Mouse (Mus musculus): ENCODE measurements around the gene Cutc. TPM values are rescaled to one million over a fixed set of nuclear protein-coding genes. Genes with fewer than 3 reads are reported as not detected.
A peak's percentile ranks its signal among the peaks of the same experiment; 100 is the strongest.

Cutc gene
- polyA plus RNA-seq, 1 experiment from 2014 or later = 18.5 TPM

DNA sequence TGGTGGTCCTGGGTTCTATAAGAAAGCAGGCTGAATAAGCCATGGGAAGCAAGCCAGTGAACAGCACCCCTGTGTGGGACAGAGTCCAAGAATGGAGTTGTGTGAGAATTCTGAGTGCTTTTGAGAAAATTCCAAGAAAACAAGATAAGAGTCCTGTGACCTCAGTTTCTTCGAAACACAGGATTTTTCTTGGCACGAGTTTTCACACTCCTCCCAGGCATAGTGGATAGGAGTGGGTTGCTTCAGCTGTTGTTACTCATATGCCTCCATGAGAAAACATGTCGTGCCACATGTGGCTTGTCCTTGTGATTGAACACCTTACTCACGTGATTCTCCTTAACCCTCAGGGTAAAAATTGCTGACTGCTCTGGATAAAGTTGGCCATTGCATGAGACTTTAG lies 4.9 kb upstream of the Cutc start:
- peaks cover 12% of the 10 kb centered on the region; the same call in 1 of the 2 replicates for H3K4me1 ChIP-seq (ENCODE audit: insufficient read depth, low read length)
- H3K27me3 ChIP-seq (ENCODE audit: insufficient read depth, low read length) = no peaks in the 10 kb centered on the region
- H3K4me2 ChIP-seq (replicated peaks; ENCODE audit: low read depth, low read length) = no peak overlapping the region
- WGBS = 84% methylated on average over 4 of the region's 4 CpGs
- no peak overlapping the region for H3K27ac ChIP-seq (ENCODE audit: low read length)
- H3K36me3 ChIP-seq (ENCODE audit: insufficient read depth, low read length) = peaks cover 52% of the 10 kb centered on the region
- no peak overlapping the region for H3K9ac ChIP-seq (replicated peaks; ENCODE audit: low read length)
- ATAC-seq (ENCODE audit: low FRiP score, low TSS enrichment) = no peak
- H3K9me3 ChIP-seq (ENCODE audit: low read length) = no peaks in the 10 kb centered on the region
- no peak overlapping the region for H3K4me3 ChIP-seq (ENCODE audit: low read length)

DNA sequence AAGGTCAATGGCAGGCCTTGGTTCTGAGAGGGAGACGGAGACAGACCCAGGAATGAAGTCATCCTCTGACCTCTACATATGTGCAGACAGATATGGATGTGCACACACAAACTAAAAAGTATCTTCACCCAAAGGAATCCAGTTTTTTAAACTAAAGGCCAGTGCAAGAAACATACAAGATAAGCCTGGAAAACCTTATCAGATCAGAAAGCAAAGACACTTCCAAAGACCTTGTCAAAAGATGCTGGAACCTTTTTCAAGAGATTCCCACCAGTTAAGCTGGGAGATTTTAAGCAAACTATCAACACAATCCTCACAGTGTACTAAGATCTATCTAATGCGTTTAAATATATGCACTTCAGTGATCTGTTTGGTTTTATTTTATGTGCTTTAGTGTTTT lies 2.8 kb upstream of the Cutc start:
- Histone ChIP-seq H3K36me3 (ENCODE audit: insufficient read depth, low read length) (peaks cover 42% of the 10 kb centered on the region), H3K4me3 (ENCODE audit: low read length) (no peak overlapping the region), H3K4me2 (replicated peaks; ENCODE audit: low read depth, low read length) (no peak overlapping the region), H3K4me1 (ENCODE audit: insufficient read depth, low read length) (peaks cover 13% of the 10 kb centered on the region; the same call in 1 of the 2 replicates), H3K9ac (replicated peaks; ENCODE audit: low read length) (no peak overlapping the region), H3K9me3 (ENCODE audit: low read length) (no peaks in the 10 kb centered on the region), H3K27ac (ENCODE audit: low read length) (no peak overlapping the region), H3K27me3 (ENCODE audit: insufficient read depth, low read length) (no peaks in the 10 kb centered on the region)
- WGBS = 90% methylated on average over 2 of the region's 2 CpGs
- ATAC-seq (ENCODE audit: low FRiP score, low TSS enrichment) = no peak

- WGBS = 1% methylated on average over 24 of the region's 24 CpGs
- peak overlapping the region; percentile 90 for H3K9ac ChIP-seq (replicated peaks; ENCODE audit: low read length)
- H3K27me3 ChIP-seq (ENCODE audit: insufficient read depth, low read length) = no peaks in the 10 kb centered on the region
- peak overlapping the region; percentile 99 for H3K27ac ChIP-seq (ENCODE audit: low read length)
- no peaks in the 10 kb centered on the region for H3K9me3 ChIP-seq (ENCODE audit: low read length)
- H3K4me3 ChIP-seq (ENCODE audit: low read length) = peak overlapping the region; percentile 80
- peak; percentile 91 for ATAC-seq (ENCODE audit: low FRiP score, low TSS enrichment)
- H3K36me3 ChIP-seq (ENCODE audit: insufficient read depth, low read length) = peaks cover 15% of the 10 kb centered on the region
- H3K4me1 ChIP-seq (ENCODE audit: insufficient read depth, low read length) = peaks cover 13% of the 10 kb centered on the region; the same call in 1 of the 2 replicates
- H3K4me2 ChIP-seq (replicated peaks; ENCODE audit: low read depth, low read length) = peak overlapping the region; percentile 67
Measured at GRCm38 (mm10) chr19:43753226-43753835, 535 bp downstream of the Cutc start.

- peaks cover 13% of the 10 kb centered on the region; the same call in 1 of the 2 replicates for H3K4me1 ChIP-seq (ENCODE audit: insufficient read depth, low read length)
- no peak overlapping the region for H3K4me2 ChIP-seq (replicated peaks; ENCODE audit: low read depth, low read length)
- ATAC-seq (ENCODE audit: low FRiP score, low TSS enrichment) = no peak
- no peak overlapping the region for H3K27ac ChIP-seq (ENCODE audit: low read length)
- H3K9ac ChIP-seq (replicated peaks; ENCODE audit: low read length) = no peak overlapping the region
- WGBS = 74% methylated on average over 2 of the region's 2 CpGs
- H3K27me3 ChIP-seq (ENCODE audit: insufficient read depth, low read length) = no peaks in the 10 kb centered on the region
- H3K36me3 ChIP-seq (ENCODE audit: insufficient read depth, low read length) = peaks cover 11% of the 10 kb centered on the region; the same call in 1 of the 2 replicates
- H3K4me3 ChIP-seq (ENCODE audit: low read length) = no peak overlapping the region
- no peaks in the 10 kb centered on the region for H3K9me3 ChIP-seq (ENCODE audit: low read length)
Measured at GRCm38 (mm10) chr19:43754237-43754636, 1.4 kb downstream of the Cutc start.

GRCm38 (mm10) chr19:43754872-43755271 lies 2.1 kb downstream of the Cutc start:
- no peak for ATAC-seq (ENCODE audit: low FRiP score, low TSS enrichment)
- Histone ChIP-seq H3K9ac (replicated peaks; ENCODE audit: low read length) (no peak overlapping the region), H3K36me3 (ENCODE audit: insufficient read depth, low read length) (peaks cover 8% of the 10 kb centered on the region; the same call in 1 of the 2 replicates), H3K27me3 (ENCODE audit: insufficient read depth, low read length) (no peaks in the 10 kb centered on the region), H3K4me2 (replicated peaks; ENCODE audit: low read depth, low read length) (no peak overlapping the region), H3K4me3 (ENCODE audit: low read length) (no peak overlapping the region), H3K27ac (ENCODE audit: low read length) (no peak overlapping the region), H3K9me3 (ENCODE audit: low read length) (no peaks in the 10 kb centered on the region), H3K4me1 (ENCODE audit: insufficient read depth, low read length) (peaks cover 13% of the 10 kb centered on the region; the same call in 1 of the 2 replicates)
- WGBS = 59% methylated on average over 2 of the region's 2 CpGs

- Histone ChIP-seq H3K36me3 (ENCODE audit: insufficient read depth, low read length) (no peaks in the 10 kb centered on the region), H3K27ac (ENCODE audit: low read length) (no peak overlapping the region), H3K4me1 (ENCODE audit: insufficient read depth, low read length) (no peaks in the 10 kb centered on the region), H3K27me3 (ENCODE audit: insufficient read depth, low read length) (no peaks in the 10 kb centered on the region), H3K9ac (replicated peaks; ENCODE audit: low read length) (no peak overlapping the region), H3K4me3 (ENCODE audit: low read length) (no peak overlapping the region), H3K4me2 (replicated peaks; ENCODE audit: low read depth, low read length) (no peak overlapping the region), H3K9me3 (ENCODE audit: low read length) (no peaks in the 10 kb centered on the region)
- ATAC-seq (ENCODE audit: low FRiP score, low TSS enrichment) = no peak
- 19% methylated on average over 6 of the region's 6 CpGs for WGBS
Measured at GRCm38 (mm10) chr19:43760504-43760903, 7.7 kb downstream of the Cutc start.

- ATAC-seq (ENCODE audit: low FRiP score, low TSS enrichment) = peak; percentile 67
Measured at GRCm38 (mm10) chr19:43761543-43762256, 8.9 kb downstream of the Cutc start.

GRCm38 (mm10) chr19:43762410-43762809 lies 9.6 kb downstream of the Cutc start:
- H3K9ac ChIP-seq (replicated peaks; ENCODE audit: low read length) = no peak overlapping the region
- H3K27me3 ChIP-seq (ENCODE audit: insufficient read depth, low read length) = no peaks in the 10 kb centered on the region
- H3K4me3 ChIP-seq (ENCODE audit: low read length) = no peak overlapping the region
- H3K36me3 ChIP-seq (ENCODE audit: insufficient read depth, low read length) = no peaks in the 10 kb centered on the region
- no peak for ATAC-seq (ENCODE audit: low FRiP score, low TSS enrichment)
- 72% methylated on average over 2 of the region's 2 CpGs for WGBS
- no peaks in the 10 kb centered on the region for H3K9me3 ChIP-seq (ENCODE audit: low read length)
- H3K27ac ChIP-seq (ENCODE audit: low read length) = no peak overlapping the region
- H3K4me2 ChIP-seq (replicated peaks; ENCODE audit: low read depth, low read length) = no peak overlapping the region
- no peaks in the 10 kb centered on the region for H3K4me1 ChIP-seq (ENCODE audit: insufficient read depth, low read length)

More at GRCm38 (mm10) chr19:43761543-43762256, 8.9 kb downstream of the Cutc start:
- no peak overlapping the region for H3K9ac ChIP-seq (replicated peaks; ENCODE audit: low read length)
- no peaks in the 10 kb centered on the region for H3K27me3 ChIP-seq (ENCODE audit: insufficient read depth, low read length)
- no peak overlapping the region for H3K4me2 ChIP-seq (replicated peaks; ENCODE audit: low read depth, low read length)
- H3K36me3 ChIP-seq (ENCODE audit: insufficient read depth, low read length) = no peaks in the 10 kb centered on the region
- no peaks in the 10 kb centered on the region for H3K9me3 ChIP-seq (ENCODE audit: low read length)
- H3K4me1 ChIP-seq (ENCODE audit: insufficient read depth, low read length) = no peaks in the 10 kb centered on the region
- H3K4me3 ChIP-seq (ENCODE audit: low read length) = no peak overlapping the region
- no peak overlapping the region for H3K27ac ChIP-seq (ENCODE audit: low read length)

GRCm38 (mm10) chr19:43766451-43766850 lies 13.7 kb downstream of the Cutc start:
- H3K4me2 ChIP-seq (replicated peaks; ENCODE audit: low read depth, low read length) = no peak overlapping the region
- no peaks in the 10 kb centered on the region for H3K27me3 ChIP-seq (ENCODE audit: insufficient read depth, low read length)
- H3K36me3 ChIP-seq (ENCODE audit: insufficient read depth, low read length) = no peaks in the 10 kb centered on the region
- ATAC-seq (ENCODE audit: low FRiP score, low TSS enrichment) = no peak
- WGBS = 84% methylated on average over 5 of the region's 5 CpGs
- no peak overlapping the region for H3K4me3 ChIP-seq (ENCODE audit: low read length)
- no peak overlapping the region for H3K27ac ChIP-seq (ENCODE audit: low read length)
- no peak overlapping the region for H3K9ac ChIP-seq (replicated peaks; ENCODE audit: low read length)
- no peaks in the 10 kb centered on the region for H3K4me1 ChIP-seq (ENCODE audit: insufficient read depth, low read length)
- H3K9me3 ChIP-seq (ENCODE audit: low read length) = no peaks in the 10 kb centered on the region

Data from kidney, embryonic 16.5 days (tissue).